Comparison of ENCODE assay signal across 35 mouse cellular contexts in genomic region chr13:35723073-35723472, GRCm38 (mm10).
"Had no signal": no experiment of that assay in that cellular context is flagged by ENCODE, and none has a peak within 500 bp of the region (broad histone marks: within the 10 kb centered on the region; RNA-seq: fewer than 3 reads in every experiment).

No protein-coding gene starts in this region.

- H3K9me3 ChIP-seq: heart, embryonic 10.5 days; heart, embryonic 12.5 days; heart, embryonic 15.5 days; hindbrain, embryonic 10.5 days; hindbrain, embryonic 12.5 days; hindbrain, embryonic 13.5 days; hindbrain, embryonic 15.5 days; intestine, embryonic 15.5 days had no signal

- H3K4me1 ChIP-seq: heart, embryonic 10.5 days; heart, embryonic 12.5 days; heart, embryonic 13.5 days; heart, embryonic 15.5 days; hindbrain, embryonic 10.5 days; hindbrain, embryonic 12.5 days; hindbrain, embryonic 13.5 days; hindbrain, embryonic 15.5 days; intestine, embryonic 15.5 days; kidney, embryonic 15.5 days had no signal

- H3K36me3 ChIP-seq: heart, embryonic 10.5 days; heart, embryonic 12.5 days; heart, embryonic 13.5 days; heart, embryonic 15.5 days; hindbrain, embryonic 10.5 days; hindbrain, embryonic 12.5 days; hindbrain, embryonic 13.5 days; hindbrain, embryonic 15.5 days; intestine, embryonic 15.5 days; kidney, embryonic 15.5 days had no signal

- H3K4me3 ChIP-seq: heart, adult 2 months; heart, embryonic 10.5 days; heart, embryonic 12.5 days; heart, embryonic 13.5 days; heart, embryonic 15.5 days; hindbrain, embryonic 10.5 days; hindbrain, embryonic 12.5 days; hindbrain, embryonic 13.5 days; hindbrain, embryonic 15.5 days; intestine, embryonic 15.5 days; kidney, embryonic 15.5 days; layer of hippocampus, adult 2 months had no signal

- DNase-seq: heart, adult 2 months; heart, postnatal 10 days; heart, postnatal 14 days; heart, postnatal 36 days; heart, postnatal 4 days; kidney, adult 11 months; kidney, adult 18-20 months; kidney, adult 2 months; kidney, adult 8-10 months; kidney, adult 9 months; kidney, postnatal 10 days; kidney, postnatal 14 days; kidney, postnatal 25 days; kidney, postnatal 36 days; kidney, postnatal 4 days; layer of hippocampus, adult 9-11 months had no signal

- H3K4me2 ChIP-seq: heart, embryonic 11.5 days; heart, embryonic 12.5 days; heart, embryonic 13.5 days; heart, embryonic 15.5 days; hindbrain, embryonic 12.5 days; hindbrain, embryonic 13.5 days; hindbrain, embryonic 14.5 days; hindbrain, embryonic 15.5 days; intestine, embryonic 15.5 days; kidney, embryonic 15.5 days had no signal

- ATAC-seq: hindbrain, embryonic 16.5 days; hindbrain, postnatal 0 days; inflammation-experienced regulatory T-cells, adult 6 months; intestine, embryonic 15.5 days; intestine, embryonic 16.5 days; intestine, postnatal 0 days had no signal

- H3K9ac ChIP-seq: heart, embryonic 12.5 days; heart, embryonic 13.5 days; heart, embryonic 15.5 days; hindbrain, embryonic 12.5 days; hindbrain, embryonic 13.5 days; hindbrain, embryonic 14.5 days; hindbrain, embryonic 15.5 days; intestine, embryonic 15.5 days; kidney, embryonic 15.5 days had no signal

- H3K27ac ChIP-seq: heart, adult 2 months; heart, embryonic 10.5 days; heart, embryonic 13.5 days; heart, embryonic 15.5 days; hindbrain, embryonic 10.5 days; hindbrain, embryonic 12.5 days; hindbrain, embryonic 13.5 days; hindbrain, embryonic 14.5 days; hindbrain, embryonic 15.5 days; hindbrain, postnatal 0 days; intestine, embryonic 15.5 days; kidney, embryonic 15.5 days; kidney, postnatal 0 days; layer of hippocampus, adult 2 months had no signal

- H3K27me3 ChIP-seq: heart, embryonic 12.5 days; heart, embryonic 13.5 days; heart, embryonic 15.5 days; hindbrain, embryonic 12.5 days; hindbrain, embryonic 13.5 days; hindbrain, embryonic 15.5 days; intestine, embryonic 15.5 days; kidney, embryonic 15.5 days had no signal
